Mouse (Mus musculus) brain, embryonic 18.5 days (tissue): ENCODE measurements around the gene Coq8b.

Source experiments
- DNase-seq: peaks from one replicate; pipeline ENCODE4 v3.0.0-alpha.2; 2012; ENCODE audit warnings: low read depth, low spot score

Coq8b gene

DNA sequence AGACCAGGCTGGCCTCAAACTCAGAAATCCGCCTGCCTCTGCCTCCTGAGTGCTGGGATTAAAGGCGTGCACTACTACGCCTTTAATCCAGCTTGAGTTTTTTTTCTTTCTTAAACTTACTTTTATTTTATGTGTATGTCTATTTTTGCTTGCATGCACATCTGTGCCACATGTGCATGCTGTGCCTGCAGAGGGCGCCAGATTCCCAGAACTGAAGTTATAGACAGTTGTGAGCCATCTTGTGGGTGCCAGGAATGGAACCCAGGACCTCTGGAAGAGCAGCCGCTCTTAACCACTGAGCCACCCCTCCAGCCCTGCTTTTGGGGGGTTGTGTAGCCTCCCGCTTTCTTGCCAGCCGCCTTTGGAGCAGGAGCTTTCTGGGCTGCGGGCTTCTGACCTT lies 38.6 kb downstream of the Coq8b start:
- DNase-seq = no peak

DNA sequence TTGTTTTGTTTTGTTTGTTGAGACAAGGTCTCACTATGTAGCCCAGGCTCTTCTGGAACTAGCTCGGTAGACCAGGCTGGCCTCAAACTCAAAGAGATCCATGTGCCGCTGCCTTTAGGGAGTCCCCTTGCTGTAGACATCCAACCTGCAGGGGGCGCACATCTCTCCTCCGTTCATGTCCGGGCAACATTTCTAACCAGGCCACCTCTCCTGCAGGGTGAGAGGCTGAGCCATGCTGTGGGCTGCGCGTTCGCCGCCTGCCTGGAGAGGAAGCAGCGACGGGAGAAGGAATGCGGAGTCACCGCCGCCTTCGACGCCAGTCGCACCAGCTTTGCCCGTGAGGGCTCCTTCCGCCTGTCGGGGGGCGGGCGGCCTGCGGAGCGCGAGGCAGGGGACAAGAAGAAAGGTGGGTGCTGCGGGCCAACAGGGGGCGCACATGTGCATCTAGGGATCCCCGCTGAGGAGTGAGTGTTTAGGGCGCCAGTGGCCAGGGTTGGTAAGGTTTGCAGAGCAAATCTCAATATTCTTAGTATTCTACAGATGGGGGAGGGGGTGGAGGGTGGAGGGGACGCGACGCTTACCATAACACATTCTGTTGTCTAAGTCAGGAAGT lies 41.0 kb downstream of the Coq8b start:
- no peak for DNase-seq

DNA sequence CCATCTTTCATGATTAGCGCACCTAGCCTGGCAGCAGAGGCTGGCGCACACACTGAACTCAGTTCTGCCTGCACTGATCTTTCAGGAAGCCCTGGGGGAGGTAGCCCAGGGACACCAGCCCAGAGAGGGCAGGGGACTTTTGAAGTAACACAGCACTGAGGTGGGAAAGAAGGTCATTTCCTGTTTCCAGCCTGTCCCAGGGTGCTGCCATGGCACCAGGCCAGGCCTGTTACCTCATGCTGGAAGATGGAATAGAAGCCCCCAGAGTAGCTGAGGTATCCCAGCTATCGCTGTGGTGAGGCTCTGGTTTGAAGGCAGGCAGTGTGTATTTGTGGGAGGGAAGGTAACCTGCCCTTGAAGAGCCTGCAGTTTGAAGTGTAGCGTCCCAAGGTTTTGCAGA lies 42.1 kb downstream of the Coq8b start:
- DNase-seq = no peak

DNA sequence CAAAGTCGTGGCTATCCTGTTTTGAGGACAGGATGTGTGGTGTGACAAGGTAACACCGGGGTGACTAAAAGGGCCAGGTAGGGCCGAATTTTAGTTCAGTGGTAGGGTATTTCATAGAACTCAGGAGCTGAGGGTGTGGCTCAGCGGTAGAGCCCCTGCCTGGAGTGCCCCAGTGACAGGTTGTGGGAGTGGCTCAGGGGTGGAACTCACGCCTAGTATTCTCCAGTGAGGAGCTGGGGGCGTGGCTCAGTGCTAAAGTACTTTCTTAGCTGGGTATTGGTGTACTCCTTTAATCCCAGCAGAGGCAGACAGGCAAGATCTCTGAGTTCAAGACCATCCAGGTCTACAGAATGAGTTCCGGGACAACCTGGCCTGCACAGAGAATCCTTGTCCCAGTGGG lies 43.2 kb downstream of the Coq8b start:
- DNase-seq = no peak

DNA sequence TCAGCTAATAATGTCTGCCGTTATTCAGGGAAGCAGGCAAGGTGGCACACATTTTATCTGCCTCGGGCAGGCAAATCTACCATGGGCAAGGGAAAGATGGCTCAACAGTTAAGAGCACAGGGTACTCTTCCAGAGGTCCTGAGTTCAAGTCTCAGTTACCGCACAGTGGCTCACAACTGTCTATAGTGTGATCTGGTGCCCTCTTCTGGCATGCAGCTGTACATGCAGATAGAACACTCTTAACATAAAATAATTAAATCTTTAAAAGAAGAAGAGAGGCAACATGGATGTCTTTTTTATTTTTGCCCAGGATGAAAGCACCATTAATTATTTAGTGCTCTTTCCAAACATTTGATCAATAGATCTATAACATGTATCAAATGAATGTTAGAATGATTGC lies 44.4 kb downstream of the Coq8b start:
- DNase-seq = no peak

DNA sequence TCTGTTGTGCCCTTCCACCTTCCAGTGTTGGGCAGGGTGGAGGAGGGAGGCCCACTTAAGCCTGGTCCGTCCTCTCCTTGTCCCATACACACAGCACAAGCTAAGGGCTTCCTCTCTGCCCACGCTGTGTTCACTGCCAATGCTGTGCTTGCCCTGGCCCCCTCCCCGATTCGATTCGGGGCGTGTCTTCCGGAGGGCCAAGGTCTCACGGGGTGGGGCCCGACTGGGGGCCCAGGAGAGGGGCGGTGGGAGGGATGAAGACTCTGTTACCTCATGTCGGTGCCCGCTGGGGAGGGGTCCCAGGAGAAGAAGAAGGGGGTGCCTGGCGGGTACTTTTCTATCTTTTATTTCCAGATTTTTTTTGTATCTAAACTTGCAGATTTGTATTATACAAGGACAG lies 48.9 kb downstream of the Coq8b start:
- no peak for DNase-seq

DNA sequence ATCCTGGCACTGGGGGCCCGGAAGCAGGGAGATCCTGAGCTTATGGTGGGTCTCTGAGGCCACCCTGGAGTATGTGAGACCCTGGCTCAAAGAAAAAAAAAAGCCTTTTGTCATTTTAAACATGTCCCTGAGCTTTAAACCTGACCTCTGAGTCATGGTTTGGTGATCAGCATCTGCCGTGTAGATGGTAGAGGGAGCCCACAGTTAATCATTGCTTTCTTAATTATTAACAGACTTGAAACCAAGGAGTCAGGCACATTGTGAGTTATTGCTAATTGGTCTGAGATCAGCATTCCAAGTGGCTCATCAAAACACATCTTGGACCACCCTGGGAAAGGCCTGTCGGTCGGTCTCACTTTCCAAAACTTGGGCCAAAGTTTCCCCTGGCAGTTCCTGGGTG lies 49.4 kb downstream of the Coq8b start:
- DNase-seq = no peak

DNA sequence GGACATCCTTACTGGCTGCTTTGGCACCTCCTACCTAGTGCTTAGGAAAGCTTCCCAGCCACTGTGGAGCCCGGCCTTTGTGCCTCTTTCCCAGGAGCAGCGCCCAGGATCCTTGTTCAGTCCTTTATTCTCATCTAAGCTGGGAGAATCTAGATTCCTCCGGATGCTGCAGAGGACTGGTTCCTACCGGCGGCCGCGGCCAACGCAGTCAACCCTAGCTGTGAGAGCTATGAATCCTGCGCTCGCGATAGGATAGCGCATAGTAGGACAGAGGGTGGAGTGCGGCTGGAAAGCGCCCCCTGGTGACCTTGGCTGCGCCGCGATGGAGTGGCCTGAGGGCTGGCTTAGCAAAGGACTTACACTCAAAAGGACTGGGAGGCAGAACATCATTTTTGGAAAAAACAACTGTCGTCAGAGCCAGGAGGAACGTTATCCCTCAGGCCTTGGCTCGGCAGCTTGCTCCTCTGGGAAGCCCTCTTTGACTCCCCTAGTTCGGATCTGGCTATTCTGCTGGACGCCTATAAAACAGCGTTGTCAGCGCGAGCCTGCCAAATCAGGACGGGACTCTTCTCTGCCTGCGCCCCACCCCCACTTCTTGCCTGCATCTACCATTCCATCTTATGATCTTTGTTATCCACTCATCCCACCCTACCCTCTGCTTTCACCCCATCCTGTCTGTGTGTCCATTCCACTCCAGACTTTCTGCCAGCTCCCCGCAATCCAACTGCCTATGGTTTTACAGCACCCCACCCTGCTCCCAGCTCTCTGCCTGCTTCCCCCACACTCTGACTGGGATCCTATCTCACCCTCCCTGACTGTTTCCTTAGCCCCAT lies 52.3 kb downstream of the Coq8b start:
- no peak for DNase-seq

DNA sequence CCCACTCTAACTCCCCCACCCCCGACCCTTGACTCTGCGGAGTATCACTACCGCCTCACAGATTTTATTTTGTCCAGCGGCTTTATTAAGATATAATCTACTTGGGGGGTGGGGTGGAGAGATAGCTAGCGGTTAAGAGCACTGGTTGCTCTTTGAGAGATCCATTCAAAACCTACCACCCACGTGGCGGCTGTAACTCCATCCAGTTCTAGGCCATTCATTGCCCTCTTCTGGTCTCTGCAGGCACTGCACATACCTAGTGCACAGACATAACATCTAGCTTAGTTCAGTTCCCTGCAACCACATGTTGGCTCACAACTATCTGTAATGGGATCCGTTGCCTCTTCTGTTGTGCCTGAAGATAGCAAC lies 52.9 kb downstream of the Coq8b start:
- peak; percentile 56 for DNase-seq

DNA sequence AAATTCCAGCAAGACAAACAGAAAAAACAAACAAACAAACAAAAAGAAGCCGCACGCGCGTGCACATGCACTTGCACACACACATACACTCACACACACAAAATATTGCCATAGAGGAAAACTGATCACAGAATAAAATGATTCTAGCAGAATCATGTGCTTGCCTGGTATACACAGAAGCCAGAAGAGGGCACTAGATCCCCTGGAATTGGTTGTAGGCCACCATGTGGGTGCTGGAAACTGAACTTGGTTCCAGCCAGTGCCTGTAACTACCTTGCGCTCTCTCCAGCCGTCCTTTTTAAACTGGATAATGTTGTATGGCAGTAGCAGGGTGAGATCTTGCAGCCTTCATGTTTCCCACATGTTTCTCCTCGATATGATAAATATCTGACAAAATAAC lies 55.9 kb downstream of the Coq8b start:
- DNase-seq = no peak

DNA sequence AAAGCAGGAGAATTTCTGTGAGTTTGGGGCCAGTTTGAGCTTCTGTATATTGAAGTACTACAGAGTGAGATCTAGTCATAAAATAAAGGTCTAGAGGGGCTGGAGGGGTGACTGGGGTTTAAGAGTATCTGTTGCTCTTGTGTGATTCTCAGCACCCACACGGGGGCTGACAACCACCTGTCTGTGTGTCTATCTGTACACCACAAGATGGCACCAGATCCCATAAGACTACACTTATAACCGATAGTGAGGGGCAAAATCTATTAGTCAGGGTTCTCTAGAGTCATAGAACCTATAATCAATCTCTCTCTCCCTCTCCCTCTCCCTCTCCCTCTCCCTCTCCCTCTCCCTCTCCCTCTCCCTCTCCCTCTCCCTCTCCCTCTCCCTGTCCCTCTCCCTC lies 57.7 kb downstream of the Coq8b start:
- DNase-seq = no peak

DNA sequence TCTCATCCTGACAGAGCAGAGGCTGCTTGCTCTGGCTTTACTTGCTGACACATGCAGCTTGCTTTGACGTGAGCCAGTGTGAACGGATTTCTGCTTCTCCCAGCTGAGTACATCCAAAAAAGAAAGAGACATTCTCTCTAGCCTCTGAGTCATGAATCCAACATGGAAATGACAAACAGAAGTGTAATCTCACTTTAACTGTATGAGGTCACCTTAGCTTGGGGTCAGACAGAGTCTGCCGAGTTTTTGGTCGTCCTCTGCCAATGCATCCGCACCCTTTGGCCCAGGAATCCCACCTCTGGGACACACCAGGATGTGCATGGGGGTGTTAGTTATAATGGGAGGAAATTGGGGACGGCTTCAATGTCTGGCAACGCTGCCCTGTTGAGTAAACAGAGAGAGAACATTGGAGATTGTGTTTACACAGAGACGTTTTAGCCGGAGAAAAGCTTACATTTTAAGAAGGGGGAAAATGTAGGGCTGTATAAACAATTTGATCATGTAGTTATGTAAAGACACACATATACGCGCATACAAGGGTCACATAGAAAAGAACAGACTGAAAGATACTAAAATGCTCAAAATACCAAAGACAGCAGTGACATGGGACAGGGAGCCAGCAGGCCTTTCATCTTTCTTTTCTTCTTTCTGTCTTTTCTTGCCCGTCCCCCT lies 59.1 kb downstream of the Coq8b start:
- DNase-seq = no peak

DNA sequence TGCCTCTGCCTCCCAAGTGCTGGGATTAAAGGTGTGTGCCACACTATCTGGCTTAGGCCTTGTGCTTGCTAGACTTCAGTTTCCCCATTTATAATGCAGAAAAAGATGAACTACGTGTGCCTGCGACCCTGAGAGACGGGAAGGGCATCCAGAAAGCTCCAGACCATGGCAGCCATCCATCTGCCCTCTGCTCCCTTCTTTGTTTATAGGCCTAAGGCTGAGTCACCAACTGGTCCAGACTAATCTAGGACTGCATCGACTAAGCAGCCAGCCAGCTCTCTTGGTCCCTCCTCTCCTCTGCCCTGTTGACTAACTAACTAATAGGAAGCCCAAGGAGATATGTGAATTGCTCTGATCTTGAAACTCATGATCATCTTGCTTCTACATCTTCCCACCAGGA lies 63.1 kb downstream of the Coq8b start:
- no peak for DNase-seq

DNA sequence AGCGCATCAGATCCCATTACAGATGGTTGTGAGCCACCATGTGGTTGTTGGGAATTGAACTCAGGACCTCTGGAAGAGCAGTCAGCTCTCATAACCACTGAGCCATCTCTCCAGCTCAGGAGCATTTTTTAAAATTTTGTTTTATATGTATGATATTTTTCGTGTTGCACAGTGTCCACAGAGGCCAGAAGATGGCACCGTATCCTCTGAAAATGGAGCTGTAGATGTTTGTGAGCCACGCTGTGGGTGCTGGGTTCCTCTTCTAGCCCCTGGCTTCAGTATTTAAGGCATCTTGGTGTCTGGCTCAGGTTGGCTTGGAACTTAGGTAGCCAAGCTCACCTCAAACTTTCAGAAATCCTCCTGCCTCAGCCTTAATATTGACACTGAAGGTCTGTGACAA lies 63.7 kb downstream of the Coq8b start:
- DNase-seq = no peak

DNA sequence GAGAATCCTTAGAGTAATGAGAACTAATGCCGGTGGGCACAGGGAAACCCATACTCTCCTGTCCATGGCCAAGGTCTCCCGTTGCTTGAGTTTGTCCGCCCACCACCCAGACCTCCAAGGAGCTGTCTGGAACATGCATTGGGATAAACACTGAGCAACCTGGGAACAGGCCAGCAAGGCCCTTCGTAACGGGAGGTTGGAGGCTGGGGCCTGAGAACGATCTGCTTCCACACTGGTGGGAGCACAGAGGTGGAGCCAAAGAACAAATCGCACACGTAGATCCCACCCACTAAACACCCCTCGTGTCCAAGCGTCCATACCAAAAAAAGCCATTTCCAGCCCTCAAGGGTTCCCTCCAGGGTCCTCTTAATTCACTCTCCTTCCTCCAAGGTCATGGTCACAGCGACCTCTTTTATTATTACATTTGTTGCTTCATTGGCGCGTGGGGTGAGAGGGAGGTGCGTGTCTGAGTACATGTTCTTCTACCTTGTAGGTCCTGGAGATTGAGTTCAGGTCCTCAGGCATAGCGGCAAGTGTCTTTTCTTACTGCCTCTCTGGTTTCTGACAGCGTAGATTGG lies 65.3 kb downstream of the Coq8b start:
- no peak for DNase-seq

DNA sequence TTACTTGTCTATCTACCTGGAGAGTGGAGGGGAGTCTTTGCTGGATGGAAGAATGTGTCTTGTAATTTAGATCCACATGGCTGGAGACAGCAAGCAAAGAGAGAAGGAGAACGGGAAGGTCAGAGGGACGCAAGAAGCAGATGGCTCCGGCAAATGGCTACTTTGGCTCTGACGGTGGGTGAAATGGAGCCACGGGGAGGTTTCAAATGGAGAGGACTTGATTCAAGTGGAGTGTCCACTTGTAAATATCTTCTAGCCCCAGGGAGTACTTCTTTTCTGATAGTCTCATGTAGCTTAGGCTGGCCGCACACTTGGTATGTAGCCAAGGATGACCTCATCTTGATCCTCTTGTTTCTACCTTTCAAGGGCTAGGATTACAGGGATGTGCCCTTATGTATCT lies 66.0 kb downstream of the Coq8b start:
- no peak for DNase-seq

DNA sequence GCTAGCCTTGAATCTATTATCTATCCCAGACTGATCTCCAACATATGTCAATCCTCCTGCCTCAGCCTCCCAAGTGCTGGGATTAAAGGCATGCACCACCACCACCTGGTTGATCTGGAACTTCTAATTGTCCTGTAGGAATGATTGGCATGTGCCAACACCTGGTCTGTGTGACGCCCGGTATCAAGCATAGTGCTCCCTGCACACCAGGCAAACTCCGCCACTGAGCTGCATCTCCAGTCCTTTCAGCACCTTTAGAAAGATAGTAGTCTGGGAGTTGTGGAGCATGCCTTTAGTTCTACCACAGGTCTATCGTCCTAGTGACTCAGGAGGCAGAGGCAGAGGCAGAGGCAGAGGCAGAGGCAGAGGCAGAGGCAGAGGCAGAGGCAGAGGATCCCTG lies 67.5 kb downstream of the Coq8b start:
- no peak for DNase-seq

DNA sequence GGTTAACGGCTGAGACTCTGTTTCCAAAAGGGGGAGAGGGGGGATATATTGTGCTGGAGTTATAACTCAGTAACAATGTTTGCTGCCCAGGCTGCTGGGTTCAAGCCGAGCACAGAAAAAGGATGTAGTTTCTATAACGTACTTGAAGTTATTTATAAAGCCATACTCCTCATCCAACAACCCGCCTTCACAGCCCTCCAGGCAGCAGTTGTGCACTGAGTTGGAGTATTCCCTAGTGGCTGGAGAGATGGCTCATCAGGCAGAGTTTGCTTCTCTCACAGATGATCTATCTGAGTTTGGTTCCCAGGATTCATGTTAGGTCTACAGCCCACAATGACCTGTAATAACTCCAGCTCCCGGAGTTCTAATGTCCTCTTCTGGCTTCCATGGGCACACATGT lies 68.0 kb downstream of the Coq8b start:
- no peak for DNase-seq

DNA sequence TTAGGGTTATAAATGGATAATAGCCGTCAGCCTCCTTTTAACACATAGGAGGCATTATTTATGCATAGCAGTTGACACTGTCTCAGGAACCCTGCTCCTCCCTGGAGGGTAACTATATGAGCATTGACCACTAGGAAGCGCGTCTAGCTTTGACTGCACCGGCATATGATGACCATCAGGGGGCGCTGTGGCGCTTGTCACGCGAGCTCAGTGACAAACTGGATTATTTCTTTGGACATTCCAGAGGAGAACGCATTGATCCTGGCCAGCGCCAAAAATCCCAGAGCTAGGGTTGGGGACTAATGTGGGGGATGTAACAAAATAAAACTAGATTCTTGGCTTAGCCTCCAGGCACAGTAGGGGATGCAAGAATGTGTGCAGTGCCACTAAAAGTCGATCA lies 69.3 kb downstream of the Coq8b start:
- no peak for DNase-seq

DNA sequence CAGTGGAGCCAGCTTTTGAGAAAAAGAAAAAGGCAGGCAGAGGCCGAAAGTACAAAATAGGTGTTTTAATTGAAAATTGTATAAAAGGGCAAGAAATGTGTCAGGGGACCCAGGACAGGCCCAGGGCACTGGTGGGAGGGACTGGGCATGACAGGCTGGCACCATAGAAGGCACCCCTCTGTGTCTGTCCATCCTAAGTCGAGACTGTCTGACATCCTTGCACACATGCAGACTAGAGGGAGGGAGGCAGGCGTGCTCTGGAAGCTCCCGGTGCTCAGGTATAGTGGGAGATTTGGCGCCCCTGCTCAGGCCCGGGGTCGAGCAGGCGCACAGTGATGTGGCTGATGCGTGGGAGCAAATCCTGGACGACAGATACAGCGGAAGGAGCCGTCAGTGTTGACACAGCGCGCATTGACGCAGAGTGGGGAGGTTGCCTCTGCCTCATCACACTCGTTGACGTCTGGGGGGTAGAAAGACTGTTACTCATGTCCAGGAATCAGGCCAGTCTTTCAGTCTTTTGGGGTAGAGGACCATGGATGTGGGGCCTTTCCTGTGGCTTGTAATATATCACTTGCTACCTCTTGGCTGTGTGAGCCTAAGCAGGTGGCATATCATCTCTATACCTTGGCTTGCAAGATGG lies 72.4 kb downstream of the Coq8b start:
- DNase-seq = no peak

DNA sequence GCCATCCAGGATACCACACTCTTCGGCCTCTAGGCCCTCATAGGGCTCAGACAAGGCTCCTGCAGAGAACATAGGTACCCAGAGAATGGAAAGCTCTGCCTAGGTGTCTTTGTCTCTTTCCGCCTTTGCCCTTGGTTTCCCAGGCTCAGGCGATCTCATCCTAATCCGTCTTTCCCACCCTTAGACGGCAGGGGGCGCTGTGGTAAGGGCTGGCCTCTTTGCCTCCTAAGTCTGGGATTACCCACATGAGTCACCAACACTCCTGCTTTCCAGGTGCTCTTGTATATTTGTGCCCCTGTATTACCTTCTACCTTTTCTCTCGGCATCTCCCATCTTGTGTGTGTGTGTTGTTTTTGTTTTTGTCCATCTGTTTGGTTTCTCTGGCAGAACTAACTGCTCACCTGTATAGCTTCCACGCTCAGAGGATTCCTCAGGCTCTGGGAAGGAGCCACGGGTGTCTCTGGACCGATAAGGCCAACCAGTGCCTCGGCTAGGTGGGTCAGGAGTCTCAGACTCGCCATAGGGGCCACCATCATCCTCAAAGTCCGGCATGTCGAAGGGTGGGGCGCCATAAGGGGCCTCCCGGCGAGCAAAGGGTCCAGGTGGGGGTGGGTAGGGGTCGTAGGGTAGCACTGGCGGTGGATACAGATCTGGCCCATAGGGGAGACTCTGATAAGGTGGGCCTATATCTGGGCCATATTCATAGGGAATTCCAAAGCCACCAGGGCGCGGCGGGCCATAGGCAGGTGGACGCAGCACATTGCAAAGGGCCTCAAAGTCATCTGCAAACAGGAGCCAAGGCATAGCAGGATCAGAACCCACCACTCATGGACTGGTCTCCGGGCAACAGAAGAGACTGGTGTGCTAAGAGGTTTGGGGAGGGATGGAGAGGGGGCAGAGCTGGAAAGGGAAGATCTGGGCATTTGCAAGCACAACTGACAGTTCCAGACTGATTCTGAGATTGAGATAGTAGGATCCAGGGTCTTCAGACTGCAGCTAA lies 73.6 kb downstream of the Coq8b start:
- DNase-seq = no peak
